Mouse (Mus musculus) brain, embryonic 14.5 days (tissue): ENCODE data around the gene Fam69a.

Source experiments
- CTCF ChIP-seq: fragments of 200-500 bp; IDR thresholded peaks from 2 replicates; pipeline ENCODE4 v1.5.1; 2012; ENCODE audit warnings: inconsistent platforms, mild to moderate bottlenecking, moderate library complexity, borderline replicate concordance; ENCODE audit not compliant: insufficient read depth, insufficient read length; ENCODE audit errors: extremely low read depth
- POLR2A ChIP-seq: fragments of 200-500 bp; IDR thresholded peaks from 2 replicates; pipeline ENCODE4 v1.6.1; 2012; ENCODE audit warnings: mild to moderate bottlenecking, inconsistent platforms, borderline replicate concordance; ENCODE audit not compliant: poor library complexity, insufficient read depth, insufficient read length, severe bottlenecking; ENCODE audit errors: extremely low read depth

DNA sequence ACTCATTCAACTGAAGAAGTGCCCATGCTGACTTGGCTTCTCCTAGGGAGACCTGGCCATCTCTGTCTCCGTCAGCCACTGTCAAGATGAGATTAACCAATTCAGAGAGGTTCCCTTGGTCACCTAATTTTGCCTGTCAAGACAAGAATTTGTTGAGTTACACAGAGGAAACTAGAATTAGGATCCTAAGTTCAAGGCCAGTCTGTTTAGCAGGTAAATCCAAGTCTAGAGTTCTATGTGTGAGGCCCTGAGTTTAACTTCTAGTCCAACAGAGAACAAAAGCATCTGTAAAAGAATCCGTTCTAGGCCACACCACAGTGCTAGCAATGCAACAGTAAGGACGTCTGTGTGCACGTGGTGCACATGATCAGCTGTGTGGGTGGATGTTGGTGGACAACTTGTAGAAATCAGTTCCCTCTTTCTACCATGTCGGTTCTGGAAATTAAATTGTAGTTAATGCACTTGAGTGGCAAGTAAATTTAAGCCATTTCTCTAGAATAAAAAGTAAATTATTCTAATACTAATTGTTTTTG lies 76.7 kb downstream of the Fam69a start:
- no peak for TF ChIP-seq CTCF
- no peak for TF ChIP-seq POLR2A
